Mouse (Mus musculus) retina, postnatal 1 day (tissue): ENCODE results near the gene Polg2.
"Not testable (repeated sequence)": the region's sequence is repeated elsewhere in the genome, so short reads cannot be mapped to it uniquely, and the experiment has no call there.

Source experiments
- DNase-seq: peaks from one replicate; pipeline ENCODE4 v3.0.0-alpha.2; 2012

Polg2 gene

GRCm38 (mm10) chr11:106760511-106760910 lies 18.8 kb downstream of the Polg2 start:
- no peak for DNase-seq

- no peak for DNase-seq
Measured at GRCm38 (mm10) chr11:106759028-106759427, 20.3 kb downstream of the Polg2 start.

- peak; percentile 39 for DNase-seq
Measured at GRCm38 (mm10) chr11:106755583-106755982, 23.8 kb downstream of the Polg2 start.

GRCm38 (mm10) chr11:106753314-106753713 lies 26.0 kb downstream of the Polg2 start:
- no peak for DNase-seq

GRCm38 (mm10) chr11:106752103-106752502 lies 27.2 kb downstream of the Polg2 start:
- no peak for DNase-seq

- no peak for DNase-seq
Measured at GRCm38 (mm10) chr11:106751039-106752018, 28.0 kb downstream of the Polg2 start, which contains the start of gene Milr1. Gene Milr1, plus strand, starts transcription at chr11:106751226.

- DNase-seq = no peak
Measured at GRCm38 (mm10) chr11:106750121-106750751, 29.1 kb downstream of the Polg2 start, which contains the start of gene Pecam1. Gene Pecam1, minus strand, starts transcription at chr11:106750628.

- not testable (repeated sequence) for DNase-seq
Measured at GRCm38 (mm10) chr11:106749557-106750120, 29.7 kb downstream of the Polg2 start.

- DNase-seq = no peak
Measured at GRCm38 (mm10) chr11:106744949-106745348, 34.4 kb downstream of the Polg2 start.

- peak; percentile 75 for DNase-seq
Measured at GRCm38 (mm10) chr11:106742388-106742841, 36.9 kb downstream of the Polg2 start.

- no peak for DNase-seq
Measured at GRCm38 (mm10) chr11:106741826-106742225, 37.5 kb downstream of the Polg2 start.

- peak; percentile 60 for DNase-seq
Measured at GRCm38 (mm10) chr11:106741232-106741631, 38.1 kb downstream of the Polg2 start.

- not testable (repeated sequence) for DNase-seq
Measured at GRCm38 (mm10) chr11:106740724-106741123, 38.6 kb downstream of the Polg2 start.

GRCm38 (mm10) chr11:106739116-106739515 lies 40.2 kb downstream of the Polg2 start:
- DNase-seq = no peak

- DNase-seq = peak; percentile 45
Measured at GRCm38 (mm10) chr11:106737178-106737621, 42.1 kb downstream of the Polg2 start.

GRCm38 (mm10) chr11:106736614-106737013 lies 42.7 kb downstream of the Polg2 start:
- DNase-seq = peak; percentile 47

GRCm38 (mm10) chr11:106730714-106731113 lies 48.6 kb downstream of the Polg2 start:
- no peak for DNase-seq

- DNase-seq = no peak
Measured at GRCm38 (mm10) chr11:106729656-106730055, 49.7 kb downstream of the Polg2 start.

GRCm38 (mm10) chr11:106728402-106729366 lies 50.7 kb downstream of the Polg2 start:
- no peak for DNase-seq

- no peak for DNase-seq
Measured at GRCm38 (mm10) chr11:106727967-106728366, 51.4 kb downstream of the Polg2 start.

- not testable (repeated sequence) for DNase-seq
Measured at GRCm38 (mm10) chr11:106724916-106725235, 54.5 kb downstream of the Polg2 start.
